Mouse (Mus musculus) heart, postnatal 0 days (tissue): ENCODE results near the gene Aftph. TPM values are rescaled to one million over a fixed set of nuclear protein-coding genes. Genes with fewer than 3 reads are reported as not detected.
A peak's percentile ranks its signal among the peaks of the same experiment; 100 is the strongest.

ENCODE experiments used
- ATAC-seq: fragments of 200-750 bp; cut with Nextera tagmentation; 2 replicates; pipeline ENCODE4 v1.8.0; 2017; ENCODE audit warnings: low read depth, moderate number of reproducible peaks, moderate library complexity; ENCODE audit not compliant: insufficient read depth
- DNase-seq: peaks from one replicate; pipeline ENCODE4 v3.0.0-alpha.2; 2016; ENCODE audit warnings: low spot score
- H3K27ac ChIP-seq: fragments of 300-500 bp; sonication (generic); 2 replicates; pipeline ENCODE4 v1.5.1; 2014; ENCODE audit warnings: low read depth, mild to moderate bottlenecking
- H3K27me3 ChIP-seq: fragments of 300-500 bp; sonication (generic); 2 replicates; pipeline ENCODE4 v1.6.1; 2014; ENCODE audit warnings: low read length, mixed read lengths; ENCODE audit not compliant: control insufficient read depth, insufficient read depth
- H3K36me3 ChIP-seq: fragments of 300-500 bp; sonication (generic); replicated peaks from 2 replicates; pipeline ENCODE4 v1.6.1; 2014; ENCODE audit warnings: low read length, mixed read lengths; ENCODE audit not compliant: control insufficient read depth, insufficient read depth
- H3K4me1 ChIP-seq: fragments of 300-500 bp; sonication (generic); 2 replicates; pipeline ENCODE4 v1.6.1; 2014; ENCODE audit warnings: antibody characterized with exemption; ENCODE audit not compliant: control insufficient read depth, insufficient read depth
- H3K4me2 ChIP-seq: fragments of 300-500 bp; sonication (generic); 2 replicates; pipeline ENCODE4 v1.6.1; 2014; ENCODE audit warnings: low read depth, mild to moderate bottlenecking, low read length, moderate library complexity
- H3K4me3 ChIP-seq: fragments of 300-500 bp; sonication (generic); 2 replicates; pipeline ENCODE4 v1.5.1; 2014; ENCODE audit warnings: low read depth, low read length
- H3K9ac ChIP-seq: fragments of 300-500 bp; sonication (generic); replicated peaks from 2 replicates; pipeline ENCODE4 v1.6.1; 2014; ENCODE audit warnings: low read depth, low read length, mixed read lengths
- H3K9me3 ChIP-seq: fragments of 300-500 bp; sonication (generic); replicated peaks from 2 replicates; pipeline ENCODE4 v1.6.1; 2016; ENCODE audit warnings: low read length; ENCODE audit not compliant: control insufficient read depth
- CTCF ChIP-seq: IDR thresholded peaks from 2 replicates; pipeline ENCODE4 v1.5.1; 2016; ENCODE audit warnings: antibody characterized with exemption, control low read depth, low read depth
- EP300 ChIP-seq: IDR thresholded peaks from 2 replicates; pipeline ENCODE4 v1.6.1; 2016; ENCODE audit warnings: antibody characterized with exemption, low read depth
- WGBS: fragments of 180-500 bp; shearing (Covaris S2); extraction: QIAGEN DNeasy Blood & Tissue Kit; methylation state at CpG from one replicate; pipeline ENCODE4 v1.1.7; 2014; 5-methylcytosine and 5-hydroxymethylcytosine counted together
- polyA plus RNA-seq: library from polyadenylated mRNA; unstranded; fragments of >200 nt; fragmentation: Nextera tagmentation; extraction: Ambion mirVana; gene quantifications from 2 replicates; pipeline ENCODE4 v1.2.1, GENCODE M21; 2015
- total RNA-seq: library from RNA; depleted of rRNA; stranded (reverse); fragments of >200 nt; gene quantifications from 2 replicates; pipeline ENCODE4 v1.2.3, GENCODE M21; 2014; ENCODE audit warnings: low replicate concordance

Gene Aftph
- total and polyA plus RNA-seq, 2 experiments from 2014 or later, result 7.8 to 21.7 TPM

- 97% methylated on average over 2 of the region's 2 CpGs for WGBS
- Histone ChIP-seq H3K4me2 (no peak overlapping the region), H3K36me3 (peaks cover 25% of the 10 kb centered on the region), H3K4me1 (peaks cover 1% of the 10 kb centered on the region; the same call in 1 of the 2 replicates), H3K9me3 (no peaks in the 10 kb centered on the region), H3K9ac (no peak overlapping the region), H3K4me3 (no peak overlapping the region), H3K27me3 (no peaks in the 10 kb centered on the region), H3K27ac (no peak overlapping the region)
- no peak for DNase-seq
- TF ChIP-seq EP300, result no peak
- no peak for TF ChIP-seq CTCF
- ATAC-seq, result no peak
Observed at GRCm38 (mm10) chr11:20728044-20728443, 13.3 kb downstream of the Aftph start.

DNA sequence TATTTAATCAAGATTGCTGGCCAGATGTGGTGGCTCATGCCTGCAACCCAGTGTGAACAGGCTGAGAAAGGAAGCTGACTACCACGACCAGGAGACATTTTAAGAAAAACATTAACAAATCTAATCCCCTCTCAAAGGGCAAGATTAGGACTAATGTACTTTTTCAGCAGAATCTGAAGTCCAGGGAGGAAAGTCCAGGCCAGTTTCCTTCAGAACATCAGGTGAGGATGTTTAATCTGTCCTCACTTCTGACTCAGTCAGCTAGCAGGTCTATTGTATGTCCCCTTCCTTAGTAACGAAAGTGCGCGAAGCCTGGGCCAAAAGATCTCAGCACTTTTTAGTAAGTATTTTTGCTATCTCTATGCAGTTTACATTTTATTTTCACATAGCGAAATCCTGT, 17.8 kb downstream of the Aftph start:
- H3K9ac ChIP-seq, result no peak overlapping the region
- no peaks in the 10 kb centered on the region for H3K9me3 ChIP-seq
- 80% methylated on average over 5 of the region's 5 CpGs for WGBS
- DNase-seq (no peak), ATAC-seq (no peak)
- H3K4me3 ChIP-seq, result no peak overlapping the region
- H3K27me3 ChIP-seq, result no peaks in the 10 kb centered on the region
- TF ChIP-seq EP300 (no peak), CTCF (no peak)
- no peaks in the 10 kb centered on the region for H3K4me1 ChIP-seq
- H3K27ac ChIP-seq, result no peak overlapping the region
- H3K4me2 ChIP-seq, result no peak overlapping the region
- H3K36me3 ChIP-seq, result peaks cover 25% of the 10 kb centered on the region

- 68% methylated on average over 9 of the region's 9 CpGs for WGBS
- H3K4me2 ChIP-seq, result no peak overlapping the region
Observed at GRCm38 (mm10) chr11:20712068-20712671, 29.2 kb downstream of the Aftph start.

DNA sequence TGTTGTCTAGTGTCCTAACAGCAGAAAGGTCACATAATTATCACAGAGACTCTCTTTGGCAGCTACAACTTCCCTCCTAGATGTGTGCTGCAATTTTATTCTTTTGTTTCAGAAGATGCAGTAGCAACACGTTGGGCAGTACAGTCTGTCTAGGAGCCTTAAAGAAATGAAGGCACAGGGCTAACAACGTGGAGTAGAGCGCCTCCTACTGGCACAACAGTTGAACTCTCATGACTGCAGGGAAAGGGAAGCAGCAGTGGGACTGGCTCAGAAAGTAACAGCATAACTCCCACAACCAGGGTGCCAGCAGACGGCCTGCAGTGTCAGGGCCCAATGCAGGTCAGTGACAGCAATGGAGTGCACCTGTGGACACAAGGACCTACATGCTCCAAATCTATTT, 50.4 kb downstream of the Aftph start:
- Histone ChIP-seq H3K27ac (no peak overlapping the region), H3K27me3 (no peaks in the 10 kb centered on the region), H3K4me1 (no peaks in the 10 kb centered on the region), H3K4me2 (no peak overlapping the region), H3K9ac (no peak overlapping the region), H3K4me3 (no peak overlapping the region), H3K36me3 (peaks cover 12% of the 10 kb centered on the region), H3K9me3 (no peaks in the 10 kb centered on the region)
- TF ChIP-seq EP300 (no peak), CTCF (peak; percentile 90)
- peak; percentile 55; the same call in 1 of the 2 replicates for ATAC-seq
- whole genome bisulfite sequencing, result 5% methylated on average over 4 of the region's 4 CpGs
- DNase-seq, result peak; percentile 79

More at GRCm38 (mm10) chr11:20712068-20712671, 29.2 kb downstream of the Aftph start:
- Histone ChIP-seq H3K9me3 (no peaks in the 10 kb centered on the region), H3K9ac (no peak overlapping the region), H3K4me1 (no peaks in the 10 kb centered on the region; the same call in 1 of the 2 replicates), H3K27me3 (no peaks in the 10 kb centered on the region), H3K27ac (no peak overlapping the region), H3K4me3 (no peak overlapping the region), H3K36me3 (peaks cover 10% of the 10 kb centered on the region; the same call in 1 of the 2 replicates)
- ATAC-seq (no peak), DNase-seq (no peak)
- no peak for TF ChIP-seq CTCF
- no peak for TF ChIP-seq EP300

DNA sequence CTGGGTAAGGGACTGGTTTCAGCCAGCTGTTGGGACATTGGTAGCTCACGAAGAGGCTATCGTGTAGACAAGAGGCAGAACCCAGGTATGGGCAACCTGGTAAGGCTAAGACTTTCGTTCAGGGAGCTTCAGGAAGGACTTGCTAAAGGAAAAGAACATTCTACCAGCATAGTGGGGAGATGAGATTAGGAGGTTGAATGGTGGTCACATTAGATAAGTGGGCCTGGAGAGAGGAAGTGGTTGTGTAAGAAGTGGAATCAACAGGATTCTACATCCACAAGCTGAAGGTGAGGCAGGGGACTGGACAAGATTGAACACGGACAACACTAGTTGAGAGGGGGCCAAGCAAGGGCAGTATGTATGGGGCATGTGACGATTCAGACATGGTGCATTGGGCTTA, 59.7 kb downstream of the Aftph start:
- Histone ChIP-seq H3K4me2 (no peak overlapping the region), H3K27me3 (no peaks in the 10 kb centered on the region), H3K4me3 (no peak overlapping the region), H3K27ac (no peak overlapping the region), H3K9ac (no peak overlapping the region), H3K4me1 (no peaks in the 10 kb centered on the region), H3K9me3 (no peaks in the 10 kb centered on the region), H3K36me3 (peaks cover 17% of the 10 kb centered on the region)
- WGBS, result 81% methylated on average over 5 of the region's 5 CpGs
- TF ChIP-seq CTCF (no peak), EP300 (no peak)
- DNase-seq (no peak), ATAC-seq (no peak)

DNA sequence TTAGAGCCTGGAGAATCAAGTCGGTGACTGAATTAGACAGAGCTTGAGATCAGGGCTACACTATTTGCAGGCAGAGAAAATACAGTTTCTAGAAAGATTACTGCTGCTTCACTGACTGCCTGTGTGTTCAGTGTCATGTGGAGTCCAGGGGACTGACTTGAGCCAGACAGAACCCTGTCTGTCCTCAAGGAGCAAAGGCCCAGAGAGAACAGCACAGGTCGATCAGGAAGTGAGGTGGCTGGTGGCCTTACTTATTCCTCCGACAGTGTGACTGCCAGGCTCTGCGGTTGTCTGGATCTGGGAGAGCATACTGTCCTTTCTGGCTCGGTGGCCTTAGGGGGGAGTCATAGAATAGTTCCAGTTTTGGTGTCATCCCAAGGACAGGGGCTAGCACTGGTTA, 60.6 kb downstream of the Aftph start:
- Histone ChIP-seq H3K27me3 (no peaks in the 10 kb centered on the region), H3K4me2 (no peak overlapping the region), H3K9ac (no peak overlapping the region), H3K36me3 (peaks cover 8% of the 10 kb centered on the region), H3K4me1 (no peaks in the 10 kb centered on the region), H3K4me3 (no peak overlapping the region), H3K9me3 (no peaks in the 10 kb centered on the region), H3K27ac (no peak overlapping the region)
- ATAC-seq (no peak), DNase-seq (no peak)
- 78% methylated on average over 5 of the region's 5 CpGs for WGBS
- TF ChIP-seq EP300 (no peak), CTCF (no peak)
